Mouse (Mus musculus) embryonic fibroblast, embryonic 13.5 days (primary cell): ENCODE measurements around the gene Rora.

Source experiments
- CTCF ChIP-seq: IDR thresholded peaks from 2 replicates; pipeline ENCODE4 v1.5.1; 2011; ENCODE audit warnings: mild to moderate bottlenecking, control low read depth, low read length, moderate library complexity, borderline replicate concordance; ENCODE audit not compliant: insufficient read depth
- POLR2A ChIP-seq: IDR thresholded peaks from 2 replicates; pipeline ENCODE4 v1.6.1; 2011; ENCODE audit warnings: low read depth, mild to moderate bottlenecking, control low read depth, low read length, moderate library complexity

GRCm38 (mm10) chr9:69321956-69322355, 668.4 kb downstream of the Rora start:
- TF ChIP-seq POLR2A (no peak), CTCF (no peak)
